Mouse (Mus musculus) intestine, embryonic 14.5 days (tissue): Measurements from ENCODE around the gene Arfgap2. TPM values are rescaled to one million over a fixed set of nuclear protein-coding genes. Genes with fewer than 3 reads are reported as not detected.
A peak's percentile ranks its signal among the peaks of the same experiment; 100 is the strongest.

ENCODE experiments used
- ATAC-seq: fragments of 200-750 bp; cut with Nextera tagmentation; replicated peaks from 2 replicates; pipeline ENCODE4 v1.8.0; 2017; ENCODE audit warnings: low read depth, moderate number of reproducible peaks, moderate TSS enrichment, moderate library complexity; ENCODE audit not compliant: low FRiP score, low TSS enrichment
- DNase-seq: peaks from one replicate; pipeline ENCODE4 v3.0.0-alpha.2; 2018; ENCODE audit warnings: low spot score
- H3K27ac ChIP-seq: fragments of 300-500 bp; sonication (generic); 2 replicates; pipeline ENCODE4 v1.5.1; 2014; ENCODE audit warnings: low read depth, mild to moderate bottlenecking, control low read depth
- H3K27me3 ChIP-seq: fragments of 300-500 bp; sonication (generic); replicated peaks from 2 replicates; pipeline ENCODE4 v1.6.1; 2014; ENCODE audit warnings: low read length, control low read depth; ENCODE audit not compliant: control insufficient read depth, insufficient read depth
- H3K36me3 ChIP-seq: fragments of 300-500 bp; sonication (generic); 2 replicates; pipeline ENCODE4 v1.6.1; 2014; ENCODE audit warnings: low read length, control low read depth; ENCODE audit not compliant: control insufficient read depth, insufficient read depth
- H3K4me1 ChIP-seq: fragments of 300-500 bp; sonication (generic); replicated peaks from 2 replicates; pipeline ENCODE4 v1.6.1; 2014; ENCODE audit warnings: low read length, control low read depth, mixed read lengths; ENCODE audit not compliant: control insufficient read depth, insufficient read depth
- H3K4me2 ChIP-seq: fragments of 300-500 bp; sonication (generic); 2 replicates; pipeline ENCODE4 v1.6.1; 2014; ENCODE audit warnings: low read length
- H3K4me3 ChIP-seq: fragments of 300-500 bp; sonication (generic); 2 replicates; pipeline ENCODE4 v1.5.1; 2014; ENCODE audit warnings: low read depth, low read length, control low read depth, mixed read lengths
- H3K9ac ChIP-seq: fragments of 300-500 bp; sonication (generic); 2 replicates; pipeline ENCODE4 v1.6.1; 2014; ENCODE audit warnings: mild to moderate bottlenecking, low read length
- H3K9me3 ChIP-seq: fragments of 300-500 bp; sonication (generic); 2 replicates; pipeline ENCODE4 v1.6.1; 2016; ENCODE audit warnings: low read length, control low read depth; ENCODE audit not compliant: control insufficient read depth
- WGBS: fragments of 180-500 bp; shearing (Covaris S2); extraction: QIAGEN DNeasy Blood & Tissue Kit; methylation state at CpG from one replicate; pipeline ENCODE4 v1.1.7; 2014; 5-methylcytosine and 5-hydroxymethylcytosine counted together
- polyA plus RNA-seq: library from polyadenylated mRNA; unstranded; fragments of >200 nt; fragmentation: Nextera tagmentation; extraction: Ambion mirVana; gene quantifications from 2 replicates; pipeline ENCODE4 v1.2.1, GENCODE M21; 2014

Gene Arfgap2
- polyA plus RNA-seq, 1 experiment from 2014 or later: 72.4 TPM

DNA sequence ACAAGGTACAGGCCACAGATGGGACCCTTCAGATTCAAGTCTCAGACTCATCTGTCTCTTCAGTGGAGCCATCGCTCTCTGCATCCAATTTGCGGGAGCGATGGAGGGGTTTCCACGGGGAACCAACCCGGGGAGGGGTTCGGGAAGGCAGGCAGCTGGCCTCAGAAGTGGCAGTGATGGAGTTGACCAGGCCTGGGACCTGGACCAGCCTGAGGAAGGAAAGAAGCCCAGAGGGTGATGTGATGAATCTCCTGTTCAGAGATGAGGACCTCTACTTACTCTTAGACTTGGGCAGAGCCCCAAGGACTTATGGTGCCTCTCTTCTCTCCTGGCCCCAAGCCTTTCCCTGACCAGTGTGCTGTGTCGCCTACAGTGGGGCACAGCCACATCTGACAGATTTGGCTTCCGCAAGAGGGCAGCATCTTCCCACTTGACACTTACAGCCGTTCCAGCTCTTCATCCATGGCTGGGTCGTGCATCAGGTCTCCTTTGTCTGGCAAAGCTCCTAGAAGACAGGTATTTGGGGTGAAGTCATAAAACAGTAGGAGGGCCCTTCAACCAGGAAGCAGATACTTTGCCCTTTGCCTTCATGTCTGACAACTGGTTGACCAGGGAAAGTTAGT is 14.1 kb downstream of the Arfgap2 start:
- peaks cover 33% of the 10 kb centered on the region for H3K36me3 ChIP-seq
- peak; percentile 42 for ATAC-seq
- no peak overlapping the region for H3K9ac ChIP-seq
- H3K9me3 ChIP-seq: no peaks in the 10 kb centered on the region
- H3K4me1 ChIP-seq: 0 out of 2 replicates have a peak, but pooled peaks cover 3% of the 10 kb centered on the region
- H3K27me3 ChIP-seq: no peaks in the 10 kb centered on the region
- peak; percentile 82 for DNase-seq
- H3K4me3 ChIP-seq: no peak overlapping the region
- WGBS: 30% methylated on average over 10 of the region's 10 CpGs
- H3K4me2 ChIP-seq: no peak overlapping the region
- H3K27ac ChIP-seq: no peak overlapping the region

DNA sequence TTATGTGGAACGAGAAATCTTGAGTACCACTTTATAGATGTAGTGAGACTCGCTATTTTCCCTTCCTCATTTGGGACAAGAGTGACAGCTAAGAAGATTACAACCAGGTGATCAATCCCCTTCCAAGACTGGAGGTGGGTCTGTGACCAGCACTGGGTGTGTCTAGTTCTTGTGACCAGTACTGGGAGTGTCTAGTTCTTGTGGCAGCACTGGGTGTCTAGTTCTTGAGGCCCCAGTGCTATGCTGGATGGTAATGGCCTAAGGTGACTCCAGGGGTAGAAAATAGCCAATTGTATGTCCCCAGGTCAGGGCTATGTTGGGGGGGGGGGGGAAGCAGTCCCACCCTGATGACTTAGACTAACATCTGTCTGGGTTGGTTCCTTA is 14.6 kb downstream of the Arfgap2 start:
- WGBS: 51% methylated on average over 2 of the region's 2 CpGs
- ATAC-seq: peak; percentile 49
- H3K27ac ChIP-seq: no peak overlapping the region
- no peaks in the 10 kb centered on the region for H3K27me3 ChIP-seq
- no peaks in the 10 kb centered on the region for H3K9me3 ChIP-seq
- no peak overlapping the region for H3K4me2 ChIP-seq
- no peak for DNase-seq
- peaks cover 28% of the 10 kb centered on the region for H3K36me3 ChIP-seq
- no peak overlapping the region for H3K4me3 ChIP-seq
- 0 out of 2 replicates have a peak, but pooled peaks cover 3% of the 10 kb centered on the region for H3K4me1 ChIP-seq
- no peak overlapping the region for H3K9ac ChIP-seq

DNA sequence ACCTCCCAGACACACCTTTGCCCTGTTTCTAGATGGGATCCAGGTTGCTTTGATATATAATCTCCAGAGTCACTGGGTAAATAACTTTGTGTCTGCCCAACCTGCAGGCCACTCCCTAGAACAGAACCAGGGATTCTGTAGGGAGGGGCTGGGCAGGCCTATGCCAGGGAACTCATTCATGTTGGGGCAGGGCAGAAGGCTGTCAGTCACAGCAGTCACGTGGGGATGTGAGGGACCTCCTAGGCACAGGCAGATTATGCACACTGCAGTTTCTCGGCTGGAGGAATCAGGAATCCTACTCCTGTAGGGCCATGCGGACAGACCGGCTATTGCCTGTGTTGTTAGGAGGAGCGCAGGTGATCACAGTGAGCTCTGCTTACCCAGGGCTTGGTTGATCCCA is 16.6 kb downstream of the Arfgap2 start:
- 0 out of 2 replicates have a peak, but pooled peaks cover 3% of the 10 kb centered on the region for H3K4me1 ChIP-seq
- peaks cover 11% of the 10 kb centered on the region for H3K36me3 ChIP-seq
- no peaks in the 10 kb centered on the region for H3K27me3 ChIP-seq
- H3K4me2 ChIP-seq: no peak overlapping the region
- H3K4me3 ChIP-seq: no peak overlapping the region
- H3K27ac ChIP-seq: no peak overlapping the region
- ATAC-seq: peak; percentile 78
- H3K9me3 ChIP-seq: no peaks in the 10 kb centered on the region
- WGBS: 54% methylated on average over 5 of the region's 5 CpGs
- no peak for DNase-seq
- no peak overlapping the region for H3K9ac ChIP-seq

DNA sequence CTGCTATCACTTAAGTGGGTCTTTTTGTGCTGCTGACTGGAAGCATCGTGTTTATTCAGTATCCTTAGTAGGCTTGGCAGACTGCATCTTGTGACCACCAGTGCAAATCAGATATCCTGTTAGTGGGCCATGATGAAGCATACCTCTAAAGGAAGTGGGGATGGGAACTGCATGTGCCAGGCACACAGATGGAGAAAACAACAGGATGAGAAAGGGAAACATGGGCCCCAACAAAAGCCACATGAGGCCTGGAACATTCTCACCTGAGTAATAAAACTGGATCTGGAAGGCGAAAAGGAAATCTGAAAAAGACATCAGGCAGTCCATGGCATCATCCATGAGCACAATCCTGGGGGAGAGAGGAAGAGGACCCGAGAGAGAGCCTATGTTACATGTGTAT is 19.2 kb downstream of the Arfgap2 start:
- WGBS: 80% methylated on average over 3 of the region's 3 CpGs
- H3K9ac ChIP-seq: no peak overlapping the region
- 0 out of 2 replicates have a peak, but pooled peaks cover 3% of the 10 kb centered on the region for H3K4me1 ChIP-seq
- H3K9me3 ChIP-seq: no peaks in the 10 kb centered on the region
- DNase-seq: no peak
- no peaks in the 10 kb centered on the region for H3K27me3 ChIP-seq
- H3K4me3 ChIP-seq: no peak overlapping the region
- H3K27ac ChIP-seq: no peak overlapping the region
- ATAC-seq: no peak
- no peak overlapping the region for H3K4me2 ChIP-seq
- no peaks in the 10 kb centered on the region for H3K36me3 ChIP-seq

DNA sequence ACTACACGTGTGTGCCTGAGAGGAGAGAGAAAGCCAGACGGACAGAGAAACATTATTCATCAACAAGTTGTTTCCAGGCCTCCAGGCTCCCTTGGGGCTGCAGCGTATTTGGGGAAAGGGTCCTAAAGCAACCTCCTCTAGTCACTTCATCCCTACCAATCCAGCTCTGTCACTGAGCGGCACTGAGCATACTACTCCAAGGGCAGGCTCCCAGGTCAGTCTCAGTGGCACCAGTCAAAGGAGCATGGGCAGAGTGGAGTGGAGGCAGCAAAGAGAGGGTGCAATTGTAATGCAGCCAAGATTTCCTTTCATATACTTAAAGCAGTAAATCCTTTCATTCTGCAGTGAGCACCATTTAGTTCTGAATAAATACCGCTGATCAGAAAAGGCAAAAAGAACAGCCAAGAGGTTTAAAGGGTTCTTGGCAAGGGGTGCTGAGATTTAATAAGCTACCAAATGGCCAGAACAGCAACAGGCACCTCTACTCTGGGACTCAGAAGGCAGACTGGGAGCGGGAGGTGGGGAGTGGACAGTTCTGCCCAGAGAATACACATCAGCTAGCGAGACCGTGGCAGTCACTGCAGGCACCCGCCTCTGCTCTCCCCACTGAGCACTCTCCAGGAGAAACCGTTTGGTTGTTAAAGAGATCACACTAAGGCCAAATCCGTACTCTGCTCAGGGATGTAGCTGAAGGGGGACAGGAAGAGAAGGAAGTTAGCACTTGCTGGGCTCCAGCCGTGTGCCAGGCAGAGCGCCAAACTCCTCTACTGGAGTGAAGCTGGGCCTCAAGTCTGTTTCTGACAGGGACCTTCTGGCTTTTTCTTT is 19.8 kb downstream of the Arfgap2 start:
- WGBS: 67% methylated on average over 13 of the region's 13 CpGs
- Histone ChIP-seq H3K4me1 (0 out of 2 replicates have a peak, but pooled peaks cover 3% of the 10 kb centered on the region), H3K9ac (no peak overlapping the region), H3K27ac (no peak overlapping the region), H3K4me2 (no peak overlapping the region), H3K36me3 (no peaks in the 10 kb centered on the region), H3K4me3 (no peak overlapping the region), H3K27me3 (no peaks in the 10 kb centered on the region), H3K9me3 (no peaks in the 10 kb centered on the region)
- ATAC-seq: no peak
- no peak for DNase-seq

DNA sequence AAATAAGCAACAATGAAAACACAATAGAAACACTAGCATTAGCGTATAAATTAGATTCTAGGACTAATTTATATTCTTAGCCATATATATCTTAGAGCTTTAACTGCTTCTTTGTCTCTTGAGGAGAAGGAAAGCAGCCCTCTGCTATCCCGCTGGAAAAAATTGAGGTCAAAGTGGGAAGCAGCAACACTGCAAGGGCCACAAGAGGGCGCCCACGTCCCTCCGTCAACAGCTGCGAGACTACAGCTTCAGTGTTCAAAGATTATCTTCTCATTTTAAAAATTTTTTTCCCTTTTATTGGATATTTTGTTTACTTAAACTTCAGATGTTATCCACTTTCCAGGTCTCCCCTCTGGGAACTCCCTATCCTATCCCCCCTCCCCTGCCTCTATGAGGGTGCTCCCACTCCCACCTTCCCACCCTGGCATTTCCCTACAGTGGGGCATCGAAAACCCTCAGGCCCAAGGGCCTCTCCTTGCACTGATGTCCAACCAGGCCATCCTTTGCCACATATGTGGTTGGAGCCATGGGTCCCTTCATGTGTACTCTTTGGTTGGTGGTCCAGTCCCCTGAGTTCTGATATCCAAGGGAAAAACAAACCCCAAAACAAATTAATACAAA is 21.2 kb downstream of the Arfgap2 start:
- Histone ChIP-seq H3K36me3 (no peaks in the 10 kb centered on the region), H3K9me3 (no peaks in the 10 kb centered on the region), H3K4me2 (no peak overlapping the region), H3K27ac (no peak overlapping the region), H3K4me1 (peaks cover 3% of the 10 kb centered on the region; the same call in 1 of the 2 replicates), H3K4me3 (no peak overlapping the region), H3K9ac (no peak overlapping the region), H3K27me3 (no peaks in the 10 kb centered on the region)
- DNase-seq: peak; percentile 92
- no peak; the same call in 1 of the 2 replicates for ATAC-seq
- 16% methylated on average over 7 of the region's 7 CpGs for WGBS

DNA sequence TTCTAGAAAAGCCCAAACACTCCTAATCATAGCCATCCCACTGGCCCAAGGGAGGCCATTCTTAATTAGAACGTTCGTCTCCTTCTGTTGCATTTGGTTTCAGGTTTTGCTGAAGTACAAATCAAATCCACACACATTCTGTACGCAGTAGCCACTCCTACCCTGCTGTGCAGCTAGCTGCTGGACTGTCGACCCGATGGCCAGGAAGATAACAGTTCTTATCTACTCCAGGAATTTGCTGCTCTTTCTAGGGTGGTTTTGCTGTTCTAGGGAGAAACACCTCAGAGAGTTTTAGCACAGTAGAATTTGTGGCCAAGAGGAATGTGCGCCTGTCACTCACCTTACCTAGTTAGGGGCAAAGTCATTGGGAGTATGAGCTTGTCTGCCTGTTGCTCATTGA is 22.8 kb downstream of the Arfgap2 start:
- no peaks in the 10 kb centered on the region for H3K36me3 ChIP-seq
- H3K27ac ChIP-seq: no peak overlapping the region
- no peak overlapping the region for H3K9ac ChIP-seq
- no peaks in the 10 kb centered on the region for H3K9me3 ChIP-seq
- ATAC-seq (no peak), DNase-seq (no peak)
- no peaks in the 10 kb centered on the region for H3K27me3 ChIP-seq
- H3K4me3 ChIP-seq: no peak overlapping the region
- H3K4me1 ChIP-seq: peaks cover 6% of the 10 kb centered on the region; the same call in 1 of the 2 replicates
- no peak overlapping the region for H3K4me2 ChIP-seq
- WGBS: 43% methylated on average over 6 of the region's 6 CpGs

DNA sequence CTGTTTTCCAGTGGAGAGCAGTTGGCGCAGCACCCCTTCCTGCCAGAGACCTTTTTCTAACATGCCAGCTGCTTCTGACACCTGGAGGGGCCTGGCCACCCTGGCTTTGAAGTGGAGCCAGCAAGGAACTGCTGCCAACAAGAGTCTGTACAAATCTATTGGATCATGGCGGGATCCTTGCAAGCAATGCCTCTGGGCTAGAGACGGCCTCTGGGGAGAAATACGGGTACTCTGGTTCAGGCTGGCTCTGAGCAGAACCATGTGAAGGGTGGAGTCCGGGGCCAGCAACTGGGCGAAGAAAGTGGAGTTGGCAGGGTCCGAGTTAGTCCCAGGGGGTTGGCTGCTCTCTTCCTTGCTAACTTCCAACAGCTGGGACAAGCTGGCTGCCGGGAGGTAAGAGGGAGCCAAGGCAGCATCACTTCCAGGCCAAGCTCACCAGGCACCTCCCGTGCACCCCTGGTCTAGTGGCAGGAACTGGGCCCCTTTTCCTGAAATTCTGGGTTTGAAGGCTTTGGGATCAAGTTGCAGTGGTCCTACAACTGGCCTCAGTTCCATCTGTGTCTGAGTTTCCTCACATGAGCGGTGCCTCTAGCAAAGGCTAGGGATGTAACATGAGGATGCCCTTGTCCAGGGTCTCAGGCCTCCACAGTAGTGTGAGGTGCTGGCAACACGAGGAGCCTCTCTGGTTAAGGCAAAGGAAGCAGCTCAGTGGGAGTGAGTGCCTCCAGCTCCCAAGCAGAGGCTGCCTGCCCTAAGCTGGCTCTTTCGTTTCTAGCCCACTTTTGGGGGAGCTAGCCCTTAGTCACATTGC is 26.6 kb downstream of the Arfgap2 start:
- no peak overlapping the region for H3K27ac ChIP-seq
- H3K27me3 ChIP-seq: no peaks in the 10 kb centered on the region
- H3K9me3 ChIP-seq: no peaks in the 10 kb centered on the region
- peaks cover 3% of the 10 kb centered on the region; the same call in 1 of the 2 replicates for H3K4me1 ChIP-seq
- DNase-seq: no peak
- no peak overlapping the region for H3K4me3 ChIP-seq
- no peaks in the 10 kb centered on the region for H3K36me3 ChIP-seq
- no peak overlapping the region for H3K4me2 ChIP-seq
- ATAC-seq: no peak
- 81% methylated on average over 12 of the region's 12 CpGs for WGBS
- H3K9ac ChIP-seq: no peak overlapping the region
